In genomic region chr8:74987436-74987835, GRCm38 (mm10) we compare ENCODE assay signal across 25 mouse cellular contexts.
"Had no signal": no experiment of that assay in that cellular context is flagged by ENCODE, and none has a peak within 500 bp of the region (broad histone marks: within the 10 kb centered on the region; RNA-seq: fewer than 3 reads in every experiment).

No protein-coding gene starts in this region.

- H3K9me3 ChIP-seq: heart, embryonic 10.5 days; hindbrain, embryonic 13.5 days; hindbrain, embryonic 15.5 days; kidney, embryonic 15.5 days; limb, embryonic 13.5 days; limb, embryonic 15.5 days; liver, embryonic 12.5 days had no signal

- H3K36me3 ChIP-seq: heart, embryonic 10.5 days; heart, embryonic 12.5 days; hindbrain, embryonic 13.5 days; hindbrain, embryonic 15.5 days; kidney, embryonic 15.5 days; limb, embryonic 13.5 days; limb, embryonic 15.5 days; liver, embryonic 12.5 days had no signal

- H3K27me3 ChIP-seq: hindbrain, embryonic 15.5 days; kidney, embryonic 15.5 days; limb, embryonic 13.5 days; limb, embryonic 15.5 days had no signal

- H3K4me3 ChIP-seq: gastrocnemius, adult 2 months; heart, embryonic 10.5 days; heart, embryonic 12.5 days; hindbrain, embryonic 13.5 days; hindbrain, embryonic 15.5 days; kidney, embryonic 15.5 days; limb, embryonic 13.5 days; limb, embryonic 15.5 days; liver, embryonic 12.5 days had no signal

- H3K27ac ChIP-seq: gastrocnemius, adult 2 months; heart, embryonic 10.5 days; hindbrain, embryonic 13.5 days; hindbrain, embryonic 15.5 days; hindbrain, postnatal 0 days; kidney, embryonic 15.5 days; kidney, postnatal 0 days; limb, embryonic 13.5 days; limb, embryonic 15.5 days; liver, embryonic 12.5 days; liver, embryonic 14.5 days had no signal

- DNase-seq: gastrocnemius, adult 2 months; gastrocnemius, postnatal 10 days; gastrocnemius, postnatal 25 days; heart, adult 18-20 months; heart, postnatal 10 days; heart, postnatal 4 days; kidney, adult 11 months; kidney, adult 2 months; kidney, adult 9 months; kidney, postnatal 14 days; kidney, postnatal 36 days; layer of hippocampus, adult 9-11 months; layer of hippocampus, postnatal 36 days; left cerebral cortex, postnatal 4 days had no signal

- H3K4me1 ChIP-seq: hindbrain, embryonic 13.5 days; limb, embryonic 13.5 days; limb, embryonic 15.5 days; liver, embryonic 12.5 days had no signal
